Mouse (Mus musculus) 3134 (cell line): ENCODE measurements at regions not wholly inside any gene's neighbourhood (a gene's known extent, or its start where the extent isn't known, plus 50 kb on each side); places are given as distances from the start of the nearest gene placed in this dataset.
"Not testable (repeated sequence)": the region's sequence is repeated elsewhere in the genome, so short reads cannot be mapped to it uniquely, and the experiment has no call there.

Source experiments
- DNase-seq: peaks from one replicate; pipeline ENCODE4 v3.0.0-alpha.2; 2011; ENCODE audit warnings: low spot score; ENCODE audit not compliant: insufficient read length; ENCODE audit errors: extremely low read depth

DNA sequence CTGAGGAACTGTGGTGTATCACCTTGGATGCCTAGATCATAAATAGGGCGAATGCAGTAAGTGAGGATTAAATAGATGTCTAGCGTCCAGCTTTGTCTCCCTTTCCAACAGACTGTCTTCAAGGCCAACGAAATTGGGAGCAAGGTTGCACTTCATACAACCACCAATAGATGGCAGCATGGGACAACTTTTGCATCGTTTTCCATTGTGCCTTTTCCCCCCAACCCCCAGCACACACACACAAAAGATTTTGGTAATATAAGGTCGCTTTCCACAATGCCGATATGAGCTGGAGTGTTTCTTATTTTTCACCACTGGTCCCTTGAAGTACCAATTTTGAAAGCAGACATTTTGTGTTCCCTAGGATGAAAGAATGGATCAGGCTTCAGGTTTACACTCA lies 304.7 kb downstream of the BC048507 start:
- DNase-seq: not testable (repeated sequence)

GRCm38 (mm10) chr13:68173456-68173855 lies 310.3 kb downstream of the BC048507 start:
- peak; percentile 10 for DNase-seq
